ENCODE assay signal across 9 mouse cellular contexts in the genomic region with DNA sequence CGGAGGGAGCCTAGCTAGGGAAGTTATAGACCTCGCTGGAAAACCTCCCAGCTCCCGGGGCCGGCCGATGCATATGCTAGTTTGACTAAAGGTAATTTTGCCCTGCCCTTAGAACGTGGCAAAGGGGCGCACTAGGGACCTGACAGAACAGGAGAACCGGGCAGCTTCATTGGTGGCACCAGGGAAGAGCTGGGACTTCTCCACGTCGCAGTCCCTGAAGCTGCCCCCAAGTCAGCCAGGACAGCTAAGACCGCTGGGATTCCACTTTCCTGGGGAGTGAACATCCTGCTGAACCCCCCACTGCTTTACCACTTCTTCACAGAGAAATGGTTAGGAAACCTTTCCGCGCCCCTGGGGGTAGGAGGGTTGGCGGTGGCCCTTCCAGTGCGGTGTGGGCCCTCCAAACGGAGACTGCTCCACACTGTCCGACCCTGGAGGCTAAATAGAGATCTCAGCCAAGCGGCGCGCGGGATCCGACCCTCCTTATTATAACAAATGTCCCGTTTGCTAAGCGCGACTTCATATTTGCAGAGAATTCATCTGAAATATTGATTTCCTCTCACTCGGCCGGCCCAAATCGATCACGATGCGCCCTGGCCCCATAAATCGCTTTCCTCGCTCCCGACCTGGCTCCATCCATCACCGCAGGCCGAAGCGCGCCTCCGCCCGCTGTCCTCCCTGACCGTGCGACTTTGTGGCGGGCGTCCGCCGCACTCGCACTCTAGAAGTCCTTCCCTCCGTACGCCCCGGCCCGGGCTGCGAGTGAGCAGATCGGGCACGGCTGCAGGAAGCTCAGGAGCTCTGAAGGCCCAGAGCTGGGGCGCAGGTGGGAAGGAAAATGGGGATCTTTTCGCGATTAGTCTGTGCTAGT. TPM values are rescaled to one million over a fixed set of nuclear protein-coding genes. Genes with fewer than 3 reads are reported as not detected.
DNase-seq lines count a peak whose midpoint lies in the region; ATAC-seq and TF ChIP-seq lines count a peak whose summit lies in the region.
"Had no signal": no experiment of that assay in that cellular context is flagged by ENCODE, and none has a peak within 500 bp of the region (broad histone marks: within the 10 kb centered on the region; RNA-seq: fewer than 3 reads in every experiment).

No protein-coding gene starts in this region.

- H3K27ac ChIP-seq in heart, embryonic 10.5 days, result no peak overlapping the region
- H3K27ac ChIP-seq in hindbrain, postnatal 0 days, result 0 out of 2 replicates have a peak overlapping the region, but pooled peaks have one; percentile 15
- no peak overlapping the region for H3K27ac ChIP-seq in midbrain, embryonic 12.5 days (replicated peaks)

- no peak for TF ChIP-seq CTCF in hindbrain, postnatal 0 days (IDR thresholded peaks at IDR 0.05; ENCODE audit: low read depth)

- peaks cover 96% of the 10 kb centered on the region for H3K27me3 ChIP-seq in heart, embryonic 10.5 days (ENCODE audit: insufficient read depth, poor library complexity, severe bottlenecking)
- H3K27me3 ChIP-seq in hindbrain, postnatal 0 days (ENCODE audit: insufficient read depth, low read length), result peaks cover 26% of the 10 kb centered on the region
- H3K27me3 ChIP-seq in midbrain, embryonic 12.5 days, result peaks cover 81% of the 10 kb centered on the region

- WGBS in heart, embryonic 10.5 days, result under 1% methylated on average over 56 of the region's 56 CpGs
- 2% methylated on average over 56 of the region's 56 CpGs for WGBS in hindbrain, postnatal 0 days
- WGBS in midbrain, embryonic 12.5 days, result under 1% methylated on average over 56 of the region's 56 CpGs

- no peak for DNase-seq in heart, embryonic 10.5 days (ENCODE audit: low spot score)
- DNase-seq in heart, postnatal 36 days, result no peak
- peak; percentile 68 for DNase-seq in embryo, embryonic 11 days
- peak; percentile 22 for DNase-seq in hindbrain, postnatal 0 days (ENCODE audit: low spot score)
- DNase-seq in thymus, postnatal 25 days, result no peak
- DNase-seq in thymus, postnatal 4 days, result no peak
- DNase-seq in cerebellum, adult 9-10 months, result no peak

- H3K4me3 ChIP-seq in heart, embryonic 10.5 days, result peak overlapping the region; percentile 51
- peak overlapping the region; percentile 40 for H3K4me3 ChIP-seq in hindbrain, postnatal 0 days (ENCODE audit: low read length)
- H3K4me3 ChIP-seq in midbrain, embryonic 12.5 days, result peak overlapping the region; percentile 39

- H3K4me2 ChIP-seq in hindbrain, postnatal 0 days (ENCODE audit: low read depth, low read length), result peak overlapping the region; percentile 62
- peak overlapping the region; percentile 58 for H3K4me2 ChIP-seq in midbrain, embryonic 12.5 days (replicated peaks)

- peak overlapping the region; percentile 38 for H3K9ac ChIP-seq in hindbrain, postnatal 0 days (replicated peaks; ENCODE audit: low read length)
- H3K9ac ChIP-seq in midbrain, embryonic 12.5 days (replicated peaks), result peak overlapping the region; percentile 51

- ATAC-seq in hindbrain, postnatal 0 days, result peak; percentile 69
- ATAC-seq in midbrain, embryonic 12.5 days (ENCODE audit: low FRiP score, low read depth), result peak; percentile 78

- no peaks in the 10 kb centered on the region for H3K36me3 ChIP-seq in heart, embryonic 10.5 days
- no peaks in the 10 kb centered on the region for H3K36me3 ChIP-seq in hindbrain, postnatal 0 days (ENCODE audit: insufficient read depth, low read length)
- H3K36me3 ChIP-seq in midbrain, embryonic 12.5 days, result no peaks in the 10 kb centered on the region

- H3K9me3 ChIP-seq in heart, embryonic 10.5 days, result no peaks in the 10 kb centered on the region
- no peaks in the 10 kb centered on the region for H3K9me3 ChIP-seq in hindbrain, postnatal 0 days (ENCODE audit: low read length)
- no peaks in the 10 kb centered on the region for H3K9me3 ChIP-seq in midbrain, embryonic 12.5 days

- H3K4me1 ChIP-seq in heart, embryonic 10.5 days, result peaks cover 17% of the 10 kb centered on the region
- H3K4me1 ChIP-seq in hindbrain, postnatal 0 days (ENCODE audit: insufficient read depth, low read length), result peaks cover 8% of the 10 kb centered on the region
- peaks cover 9% of the 10 kb centered on the region for H3K4me1 ChIP-seq in midbrain, embryonic 12.5 days

- intact Hi-C loops in heart, postnatal 36 days (cut with DNase I), result no loop called here

RNA-seq across cellular contexts. Expression of a gene that starts 1.5 kb away (rescaled TPM):
- polyA plus RNA-seq in heart, embryonic 10.5 days (2016; fragmentation: Nextera tagmentation; extraction: Ambion mirVana), result 0.52 and 1.6 TPM in 2 replicates
- total RNA-seq in heart, postnatal 36 days (2021), result not detected
- total RNA-seq in hindbrain, postnatal 0 days (2014; rRNA removed), result 32.0 and 44.4 TPM in 2 replicates
- polyA plus RNA-seq in hindbrain, postnatal 0 days (2015; fragmentation: Nextera tagmentation; extraction: Ambion mirVana), result 14.8 and 16.3 TPM in 2 replicates
- polyA plus RNA-seq in midbrain, embryonic 12.5 days (2016; fragmentation: Nextera tagmentation; extraction: Ambion mirVana), result 2.8 and 4.7 TPM in 2 replicates
- total RNA-seq: neutrophil, adult 5-6 weeks had no signal

Comparison
In these comparisons a context has a peak if more than half of its experiments do, and no peak if none do; other contexts are left out.
1. DNase-seq: peak in embryo, embryonic 11 days (single experiment) and hindbrain, postnatal 0 days (single experiment); none in heart, embryonic 10.5 days (single experiment), heart, postnatal 36 days (0 of 2), thymus, postnatal 25 days (single experiment), thymus, postnatal 4 days (single experiment) and cerebellum, adult 9-10 months (single experiment).
2. Peak in every context shown above with its lines, with median percentiles within 50 percentile points of each other: H3K4me3 ChIP-seq.